Mouse (Mus musculus) intestine, postnatal 0 days (tissue): ENCODE measurements around the gene Mettl11b. TPM values are rescaled to one million over a fixed set of nuclear protein-coding genes. Genes with fewer than 3 reads are reported as not detected.

Experiments used
- ATAC-seq: fragments of 200-750 bp; cut with Nextera tagmentation; 2 replicates; pipeline ENCODE4 v1.8.0; 2017; ENCODE audit warnings: mild to moderate bottlenecking, moderate TSS enrichment, moderate library complexity
- H3K27ac ChIP-seq: fragments of 300-500 bp; sonication (generic); 2 replicates; pipeline ENCODE4 v1.5.1; 2014; ENCODE audit warnings: mild to moderate bottlenecking, low read depth, low read length, moderate library complexity
- H3K27me3 ChIP-seq: fragments of 300-500 bp; sonication (generic); replicated peaks from 2 replicates; pipeline ENCODE4 v1.6.1; 2014; ENCODE audit warnings: low read length, mixed read lengths; ENCODE audit not compliant: control insufficient read depth, insufficient read depth
- H3K36me3 ChIP-seq: fragments of 300-500 bp; sonication (generic); 2 replicates; pipeline ENCODE4 v1.6.1; 2014; ENCODE audit warnings: mild to moderate bottlenecking, moderate library complexity; ENCODE audit not compliant: control insufficient read depth, insufficient read depth
- H3K4me1 ChIP-seq: fragments of 300-500 bp; sonication (generic); replicated peaks from 2 replicates; pipeline ENCODE4 v1.6.1; 2014; ENCODE audit warnings: antibody characterized with exemption, low read length, mixed read lengths; ENCODE audit not compliant: control insufficient read depth, insufficient read depth
- H3K4me2 ChIP-seq: fragments of 300-500 bp; sonication (generic); replicated peaks from 2 replicates; pipeline ENCODE4 v1.6.1; 2014; ENCODE audit warnings: low read depth, mild to moderate bottlenecking, moderate library complexity
- H3K4me3 ChIP-seq: fragments of 300-500 bp; sonication (generic); 2 replicates; pipeline ENCODE4 v1.5.1; 2014; ENCODE audit warnings: low read depth, low read length
- H3K9ac ChIP-seq: fragments of 300-500 bp; sonication (generic); 2 replicates; pipeline ENCODE4 v1.6.1; 2014; ENCODE audit warnings: mild to moderate bottlenecking, low read depth, low read length
- H3K9me3 ChIP-seq: fragments of 300-500 bp; sonication (generic); 2 replicates; pipeline ENCODE4 v1.6.1; 2016; ENCODE audit warnings: mixed run types; ENCODE audit not compliant: control insufficient read depth
- CTCF ChIP-seq: sonication (generic); IDR thresholded peaks from 2 replicates; pipeline ENCODE4 v1.5.1; 2016; ENCODE audit warnings: low read depth, mild to moderate bottlenecking, control low read depth, antibody characterized with exemption, moderate library complexity
- WGBS: fragments of 180-500 bp; shearing (Covaris S2); extraction: QIAGEN DNeasy Blood & Tissue Kit; methylation state at CpG from one replicate; pipeline ENCODE4 v1.1.7; 2014; 5-methylcytosine and 5-hydroxymethylcytosine counted together
- polyA plus RNA-seq: library from polyadenylated mRNA; unstranded; fragments of >200 nt; fragmentation: Nextera tagmentation; extraction: Ambion mirVana; gene quantifications from 2 replicates; pipeline ENCODE4 v1.2.1, GENCODE M21; 2015

The Mettl11b gene
- polyA plus RNA-seq, 1 experiment from 2014 or later: not detected

DNA sequence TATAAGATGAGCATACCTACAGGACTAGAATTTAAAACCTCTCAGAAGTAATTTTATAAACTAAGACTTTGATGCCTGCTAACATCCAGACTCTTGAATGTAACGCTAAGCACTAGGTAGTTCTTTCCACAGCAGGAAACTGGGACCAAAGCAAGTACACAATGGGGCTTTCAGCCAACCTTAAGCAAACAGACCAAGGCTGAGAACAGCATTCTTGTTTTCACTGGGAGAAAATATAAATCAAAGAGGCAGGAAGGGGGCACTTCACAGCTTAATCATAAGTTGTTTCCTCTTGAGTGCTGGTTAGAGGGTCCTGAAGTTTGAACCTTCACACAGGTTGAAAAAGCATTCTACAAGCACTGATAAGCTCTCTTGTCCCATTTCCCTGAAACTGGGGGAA is 1.1 kb downstream of the Mettl11b start:
- no peak overlapping the region for H3K27ac ChIP-seq
- 15% methylated on average over 1 of the region's 1 CpGs for WGBS

GRCm38 (mm10) chr1:163708618-163709017 is 16.4 kb downstream of the Mettl11b start:
- H3K27ac ChIP-seq: no peak overlapping the region
- no peak overlapping the region for H3K9ac ChIP-seq
- no peaks in the 10 kb centered on the region for H3K36me3 ChIP-seq
- ATAC-seq: no peak
- WGBS: 38% methylated on average over 2 of the region's 2 CpGs
- no peak overlapping the region for H3K4me2 ChIP-seq
- no peaks in the 10 kb centered on the region for H3K27me3 ChIP-seq
- H3K4me3 ChIP-seq: no peak overlapping the region
- no peaks in the 10 kb centered on the region for H3K9me3 ChIP-seq
- no peak for TF ChIP-seq CTCF
- H3K4me1 ChIP-seq: no peaks in the 10 kb centered on the region

More for the DNA sequence above, 1.1 kb downstream of the Mettl11b start:
- no peak for ATAC-seq
- Histone ChIP-seq H3K9ac (no peak overlapping the region), H3K4me3 (no peak overlapping the region), H3K4me1 (no peaks in the 10 kb centered on the region), H3K27me3 (no peaks in the 10 kb centered on the region), H3K9me3 (no peaks in the 10 kb centered on the region), H3K36me3 (no peaks in the 10 kb centered on the region), H3K4me2 (no peak overlapping the region)
- TF ChIP-seq CTCF: no peak

DNA sequence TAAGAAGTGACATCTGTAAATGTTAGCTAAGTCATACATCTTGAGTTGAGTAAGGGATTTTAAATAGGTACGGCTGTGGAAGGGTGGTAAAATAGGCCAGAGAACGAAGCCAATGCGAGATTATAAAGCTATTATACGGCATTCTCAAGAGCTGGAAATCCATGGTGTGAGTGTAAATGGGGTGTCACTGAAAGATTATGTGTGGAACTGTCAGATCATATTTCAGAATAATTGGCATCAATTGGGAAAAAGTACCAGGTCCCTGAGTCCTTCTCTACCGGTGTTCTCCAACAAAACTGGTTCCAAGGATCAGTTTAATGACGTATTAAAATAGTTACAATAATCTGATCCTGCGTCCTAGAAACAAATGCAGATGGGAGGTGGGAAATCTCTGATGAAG is 24.5 kb downstream of the Mettl11b start:
- no peaks in the 10 kb centered on the region for H3K9me3 ChIP-seq
- no peak overlapping the region for H3K4me2 ChIP-seq
- no peak for ATAC-seq
- H3K4me3 ChIP-seq: no peak overlapping the region
- no peak for TF ChIP-seq CTCF
- 93% methylated on average over 7 of the region's 7 CpGs for WGBS
- H3K27me3 ChIP-seq: no peaks in the 10 kb centered on the region
- no peaks in the 10 kb centered on the region for H3K36me3 ChIP-seq
- no peak overlapping the region for H3K27ac ChIP-seq
- no peak overlapping the region for H3K9ac ChIP-seq
- no peaks in the 10 kb centered on the region for H3K4me1 ChIP-seq

- Histone ChIP-seq H3K36me3 (no peaks in the 10 kb centered on the region), H3K9me3 (no peaks in the 10 kb centered on the region), H3K4me2 (no peak overlapping the region), H3K4me1 (no peaks in the 10 kb centered on the region), H3K9ac (no peak overlapping the region), H3K4me3 (no peak overlapping the region), H3K27me3 (no peaks in the 10 kb centered on the region), H3K27ac (no peak overlapping the region)
- no peak for ATAC-seq
- no peak for TF ChIP-seq CTCF
- whole genome bisulfite sequencing: 88% methylated on average over 3 of the region's 3 CpGs
Measured at GRCm38 (mm10) chr1:163699702-163700101, 25.3 kb downstream of the Mettl11b start.

DNA sequence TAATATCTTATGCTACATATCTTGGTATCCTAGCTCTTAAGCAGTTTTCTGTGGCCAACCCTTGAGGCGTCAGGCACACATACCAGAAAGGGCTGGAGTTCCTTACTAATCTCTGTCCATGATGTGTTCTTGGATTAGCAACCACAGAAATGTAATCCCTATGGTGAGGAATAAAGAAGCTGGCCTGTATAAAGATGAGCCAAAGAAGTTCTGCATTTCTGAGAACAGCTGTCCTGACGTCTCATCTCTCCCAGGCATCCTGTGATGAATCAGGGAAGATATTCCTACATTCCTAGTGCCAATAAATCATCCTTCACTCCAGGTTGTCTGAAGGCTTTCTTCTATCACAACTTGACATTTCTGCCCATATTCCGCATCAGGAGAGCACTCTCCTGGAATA is 33.2 kb downstream of the Mettl11b start:
- H3K27ac ChIP-seq: no peak overlapping the region
- no peak overlapping the region for H3K9ac ChIP-seq
- no peaks in the 10 kb centered on the region for H3K36me3 ChIP-seq
- no peak for ATAC-seq
- WGBS: 71% methylated on average over 3 of the region's 3 CpGs
- H3K4me2 ChIP-seq: no peak overlapping the region
- no peak for TF ChIP-seq CTCF
- no peak overlapping the region for H3K4me3 ChIP-seq
- H3K27me3 ChIP-seq: no peaks in the 10 kb centered on the region
- H3K9me3 ChIP-seq: no peaks in the 10 kb centered on the region
- no peaks in the 10 kb centered on the region for H3K4me1 ChIP-seq

GRCm38 (mm10) chr1:163682935-163683430 is 42.0 kb downstream of the Mettl11b start:
- Histone ChIP-seq H3K27ac (no peak overlapping the region), H3K9me3 (no peaks in the 10 kb centered on the region), H3K4me3 (no peak overlapping the region), H3K27me3 (no peaks in the 10 kb centered on the region), H3K4me1 (no peaks in the 10 kb centered on the region), H3K4me2 (no peak overlapping the region), H3K9ac (no peak overlapping the region), H3K36me3 (no peaks in the 10 kb centered on the region)
- no peak for ATAC-seq
- no peak for TF ChIP-seq CTCF
- WGBS: 71% methylated on average over 2 of the region's 2 CpGs

DNA sequence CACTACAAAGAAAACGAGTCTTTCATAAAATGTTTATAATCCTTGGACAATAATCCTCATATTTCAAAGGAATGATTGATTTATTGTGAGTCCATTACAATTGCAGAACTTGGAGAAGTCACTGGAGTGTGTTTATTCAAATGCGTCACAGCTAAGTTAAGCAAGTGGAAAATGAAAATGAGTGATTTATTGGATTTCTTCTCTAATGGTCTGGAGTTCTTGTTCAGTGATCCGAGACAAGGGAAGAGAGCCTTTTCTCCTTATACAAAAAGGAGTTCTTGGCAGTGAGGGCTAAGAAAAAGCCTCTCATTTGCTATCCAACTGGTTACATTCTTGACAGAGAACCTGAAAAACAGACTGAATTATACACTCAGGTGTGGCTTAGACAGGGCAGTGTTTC is 42.9 kb downstream of the Mettl11b start:
- WGBS: 33% methylated on average over 3 of the region's 3 CpGs

More for the DNA sequence above, 42.9 kb downstream of the Mettl11b start:
- no peak overlapping the region for H3K4me3 ChIP-seq
- H3K4me1 ChIP-seq: no peaks in the 10 kb centered on the region
- no peak for TF ChIP-seq CTCF
- H3K27me3 ChIP-seq: no peaks in the 10 kb centered on the region
- no peaks in the 10 kb centered on the region for H3K36me3 ChIP-seq
- H3K4me2 ChIP-seq: no peak overlapping the region
- no peak for ATAC-seq
- H3K27ac ChIP-seq: no peak overlapping the region
- no peak overlapping the region for H3K9ac ChIP-seq
- H3K9me3 ChIP-seq: no peaks in the 10 kb centered on the region
